Mouse (Mus musculus): ENCODE measurements at regions not wholly inside any gene's neighbourhood (a gene's known extent, or its start where the extent isn't known, plus 50 kb on each side); places are given as distances from the start of the nearest gene placed in this dataset.

DNA sequence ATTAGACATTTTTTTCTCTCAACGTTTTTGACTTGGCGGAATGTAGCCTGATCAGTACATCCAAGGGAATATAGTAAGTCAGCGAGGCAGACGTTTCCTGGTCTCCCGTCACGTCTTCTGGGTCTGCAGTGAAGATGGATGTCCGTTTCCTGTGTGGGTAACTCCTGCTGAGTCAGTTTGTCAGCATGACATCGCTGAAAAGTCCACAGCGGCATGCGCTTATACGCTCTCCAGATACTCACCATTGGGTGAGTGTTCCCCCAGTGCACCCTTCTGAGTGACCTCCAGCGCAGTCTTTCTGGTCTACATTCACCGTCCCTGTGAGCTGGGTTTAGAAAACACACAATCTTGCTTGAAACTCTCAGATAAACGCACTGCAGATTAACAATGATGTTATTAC lies 58.5 kb upstream of the Klf6 start:
- TF ChIP-seq CTCF (IDR thresholded peaks at IDR 0.05; ENCODE audit: borderline replicate concordance, insufficient read depth, low read length): no peak
- no peak for TF ChIP-seq POLR2A (IDR thresholded peaks at IDR 0.05; ENCODE audit: low read depth, low read length)
